Mouse (Mus musculus) erythroblast, embryonic 14.5 days (primary cell): ENCODE data around the gene Rhobtb1.

ENCODE experiments used
- GATA1 ChIP-seq: IDR thresholded peaks from 2 replicates; pipeline ENCODE4 v1.6.1; 2012; ENCODE audit warnings: low read length, inconsistent platforms, mixed read lengths
- TAL1 ChIP-seq: IDR thresholded peaks from 3 replicates; pipeline ENCODE4 v1.6.1; 2012; ENCODE audit warnings: low read length, inconsistent platforms, mixed read lengths

DNA sequence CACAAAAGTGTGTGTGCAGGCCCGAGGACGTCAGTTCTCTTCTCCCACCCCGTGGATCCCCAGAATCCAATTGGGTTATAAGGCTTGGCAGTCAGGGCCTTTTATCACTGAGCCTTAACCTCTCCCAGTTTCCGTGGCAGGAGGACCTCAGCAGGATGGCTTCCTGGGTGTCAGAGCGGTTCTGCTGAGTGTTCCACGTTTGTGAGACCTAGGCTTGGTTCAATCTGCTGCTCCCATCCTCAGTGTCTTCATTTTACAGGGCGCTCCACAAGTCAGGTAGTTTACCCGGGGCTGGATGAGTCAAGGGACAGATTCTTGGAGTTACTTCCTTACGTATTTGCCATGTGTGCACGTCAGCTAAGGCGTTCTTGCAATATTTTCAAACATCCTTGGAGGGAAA is 182.0 kb downstream of the Rhobtb1 start:
- TF ChIP-seq GATA1: no peak
- no peak for TF ChIP-seq TAL1
